In the genomic region with DNA sequence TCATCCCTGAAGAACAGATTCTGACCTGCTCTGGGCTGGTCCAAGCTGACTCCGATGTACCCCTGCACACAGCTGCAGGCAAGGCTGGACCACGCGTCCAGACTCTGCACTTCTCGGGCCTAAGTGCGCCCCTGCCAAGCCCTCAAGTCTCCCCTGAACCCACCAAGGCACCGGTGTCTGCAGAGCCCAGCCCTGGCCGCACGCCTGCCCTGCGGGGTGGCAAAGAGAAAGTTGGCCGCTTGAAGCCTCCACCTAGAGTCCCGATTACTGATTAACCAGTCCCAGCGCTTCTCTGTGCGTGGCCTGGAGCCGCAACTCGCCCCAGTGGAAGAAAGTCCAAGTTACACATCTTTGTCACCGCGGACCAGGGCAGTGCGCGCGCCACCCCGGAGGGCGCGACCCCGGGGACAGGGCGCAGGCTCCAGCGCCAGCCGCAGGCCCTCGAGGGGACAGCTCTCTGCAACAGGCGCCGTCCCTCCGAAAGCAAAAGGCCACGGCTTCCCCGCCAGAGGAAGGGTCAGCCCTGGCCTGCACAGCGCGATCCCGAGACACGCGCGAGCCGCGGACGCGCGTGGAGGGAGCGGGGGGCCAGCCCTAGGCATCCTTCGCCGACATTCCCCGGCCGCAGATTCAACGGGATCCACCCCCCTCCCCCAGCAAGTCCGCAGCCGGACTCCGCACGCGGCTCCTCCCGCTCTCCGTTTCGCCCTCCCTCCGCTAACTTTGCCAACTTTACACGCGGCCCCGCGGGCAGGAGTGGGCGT, we compare ENCODE assay signal across 8 mouse cellular contexts. TPM values are rescaled to one million over a fixed set of nuclear protein-coding genes. Genes with fewer than 3 reads are reported as not detected.
A peak's percentile ranks its signal among the peaks of the same experiment; 100 is the strongest.
DNase-seq lines count a peak whose midpoint lies in the region; ATAC-seq and TF ChIP-seq lines count a peak whose summit lies in the region.

No protein-coding gene starts in this region.

- TF ChIP-seq POLR2A in olfactory bulb, adult 2 months (IDR thresholded peaks at IDR 0.05; ENCODE audit: insufficient read depth, low read depth, low read length): no peak

- H3K4me1 ChIP-seq in megakaryocyte, embryonic 14.5 days: peaks cover 21% of the 10 kb centered on the region
- H3K4me1 ChIP-seq in embryonic facial prominence, embryonic 12.5 days: peaks cover 11% of the 10 kb centered on the region
- H3K4me1 ChIP-seq in hindbrain, embryonic 16.5 days (ENCODE audit: control insufficient read depth, insufficient read depth, low read depth, low read length): peaks cover 5% of the 10 kb centered on the region; the same call in 1 of the 2 replicates
- peaks cover 26% of the 10 kb centered on the region for H3K4me1 ChIP-seq in liver, embryonic 12.5 days
- peaks cover 20% of the 10 kb centered on the region for H3K4me1 ChIP-seq in olfactory bulb, adult 2 months (ENCODE audit: control insufficient read depth, insufficient read depth, low read length)

- H3K4me3 ChIP-seq in megakaryocyte, embryonic 14.5 days (replicated peaks): peak overlapping the region; percentile 89
- H3K4me3 ChIP-seq in embryonic facial prominence, embryonic 12.5 days: peak overlapping the region; percentile 48
- H3K4me3 ChIP-seq in hindbrain, embryonic 16.5 days (ENCODE audit: low read length): peak overlapping the region; percentile 65
- H3K4me3 ChIP-seq in liver, embryonic 12.5 days: peak overlapping the region; percentile 61
- peak overlapping the region; percentile 48 for H3K4me3 ChIP-seq in olfactory bulb, adult 2 months (ENCODE audit: insufficient read depth, low read depth, low read length)

- no peak for DNase-seq in spleen, postnatal 10 days (ENCODE audit: low spot score in 2 of 2)
- DNase-seq in layer of hippocampus, adult 9-10 months (ENCODE audit: low spot score): no peak

- peak overlapping the region; percentile 71 for H3K9ac ChIP-seq in embryonic facial prominence, embryonic 12.5 days
- peak overlapping the region; percentile 58 for H3K9ac ChIP-seq in hindbrain, embryonic 16.5 days (ENCODE audit: low read depth, low read length)
- H3K9ac ChIP-seq in liver, embryonic 12.5 days: peak overlapping the region; percentile 64

- peaks cover 7% of the 10 kb centered on the region for H3K9me3 ChIP-seq in megakaryocyte, embryonic 14.5 days
- H3K9me3 ChIP-seq in embryonic facial prominence, embryonic 12.5 days: peaks cover 3% of the 10 kb centered on the region; the same call in 1 of the 2 replicates
- H3K9me3 ChIP-seq in hindbrain, embryonic 16.5 days (ENCODE audit: control insufficient read depth, low read length): no peaks in the 10 kb centered on the region
- no peaks in the 10 kb centered on the region for H3K9me3 ChIP-seq in liver, embryonic 12.5 days (replicated peaks)

- peaks cover 86% of the 10 kb centered on the region for H3K27me3 ChIP-seq in megakaryocyte, embryonic 14.5 days (replicated peaks)
- H3K27me3 ChIP-seq in embryonic facial prominence, embryonic 12.5 days: peaks cover 25% of the 10 kb centered on the region
- H3K27me3 ChIP-seq in hindbrain, embryonic 16.5 days (replicated peaks; ENCODE audit: control insufficient read depth, insufficient read depth, low read length): no peaks in the 10 kb centered on the region
- peaks cover 40% of the 10 kb centered on the region for H3K27me3 ChIP-seq in liver, embryonic 12.5 days (replicated peaks)

- TF ChIP-seq CTCF in olfactory bulb, adult 2 months (IDR thresholded peaks at IDR 0.05; ENCODE audit: insufficient read depth, low read depth, low read length): no peak

- no peak for ATAC-seq in megakaryocyte, adult 5-6 weeks (ENCODE audit: poor library complexity, severe bottlenecking)
- no peak for ATAC-seq in embryonic facial prominence, embryonic 12.5 days (ENCODE audit: insufficient number of reproducible peaks, insufficient read depth, low FRiP score, low TSS enrichment)
- peak; percentile 59 for ATAC-seq in hindbrain, embryonic 16.5 days
- ATAC-seq in liver, embryonic 12.5 days: peak; percentile 65

- no peaks in the 10 kb centered on the region for H3K36me3 ChIP-seq in megakaryocyte, embryonic 14.5 days (replicated peaks; ENCODE audit: low read length)
- H3K36me3 ChIP-seq in embryonic facial prominence, embryonic 12.5 days: no peaks in the 10 kb centered on the region
- H3K36me3 ChIP-seq in hindbrain, embryonic 16.5 days (ENCODE audit: control insufficient read depth, insufficient read depth, low read length): no peaks in the 10 kb centered on the region
- H3K36me3 ChIP-seq in liver, embryonic 12.5 days: no peaks in the 10 kb centered on the region

- no peak overlapping the region for H3K27ac ChIP-seq in embryonic facial prominence, embryonic 12.5 days
- no peak overlapping the region; the same call in 1 of the 2 replicates for H3K27ac ChIP-seq in hindbrain, embryonic 16.5 days (ENCODE audit: low read depth, low read length)
- H3K27ac ChIP-seq in liver, embryonic 12.5 days: peak overlapping the region; percentile 75
- H3K27ac ChIP-seq in olfactory bulb, adult 2 months (ENCODE audit: insufficient read depth, low read depth, low read length): no peak overlapping the region

- 3% methylated on average over 63 of the region's 64 CpGs for WGBS in embryonic facial prominence, embryonic 12.5 days
- under 1% methylated on average over 58 of the region's 64 CpGs for WGBS in hindbrain, embryonic 16.5 days
- WGBS in liver, embryonic 12.5 days (ENCODE audit: insufficient replicate concordance): 4% methylated on average over 44 of the region's 64 CpGs
- WGBS in olfactory bulb, adult 2 months: 4% methylated on average over 63 of the region's 64 CpGs

- peak overlapping the region; percentile 98 for H3K4me2 ChIP-seq in embryonic facial prominence, embryonic 12.5 days (replicated peaks)
- peak overlapping the region; percentile 94 for H3K4me2 ChIP-seq in hindbrain, embryonic 16.5 days (ENCODE audit: low read length)
- peak overlapping the region; percentile 87 for H3K4me2 ChIP-seq in liver, embryonic 12.5 days

RNA-seq across cellular contexts. Expression of a gene that starts 0.5 kb away (rescaled TPM):
- 1.5 and 1.7 TPM in 2 replicates for polyA plus RNA-seq in megakaryocyte, embryonic 14.5 days (2012; ENCODE audit: insufficient read depth, low replicate concordance)
- total RNA-seq in megakaryocyte, adult 5-6 weeks (2015): 0.11 and 0.30 TPM in 2 replicates
- 0.29 and 0.45 TPM in 2 replicates for total RNA-seq in megakaryocyte, adult 5-6 weeks (2017)
- polyA plus RNA-seq in embryonic facial prominence, embryonic 12.5 days (2016; fragmentation: Nextera tagmentation; extraction: Ambion mirVana): 5.3 and 5.8 TPM in 2 replicates
- 4.3 and 4.8 TPM in 2 replicates for polyA plus RNA-seq in hindbrain, embryonic 16.5 days (2015; fragmentation: Nextera tagmentation; extraction: Ambion mirVana)
- 1.9 and 2.0 TPM in 2 replicates for polyA plus RNA-seq in liver, embryonic 12.5 days (2016; fragmentation: Nextera tagmentation; extraction: Ambion mirVana)
- not detected in 2 replicates for polyA plus RNA-seq in olfactory bulb, adult 2 months (2012; ENCODE audit: insufficient read depth, insufficient read length, low replicate concordance, missing spikeins)

RNA-seq across cellular contexts. Expression of a gene that starts 6.1 kb away (rescaled TPM):
- polyA plus RNA-seq in megakaryocyte, embryonic 14.5 days (2012; ENCODE audit: insufficient read depth, low replicate concordance): not detected in 2 replicates
- not detected in 2 replicates for total RNA-seq in megakaryocyte, adult 5-6 weeks (2015)
- not detected in 2 replicates for total RNA-seq in megakaryocyte, adult 5-6 weeks (2017)
- 0.24 and 0.42 TPM in 2 replicates for polyA plus RNA-seq in embryonic facial prominence, embryonic 12.5 days (2016; fragmentation: Nextera tagmentation; extraction: Ambion mirVana)
- not detected in 2 replicates for polyA plus RNA-seq in hindbrain, embryonic 16.5 days (2015; fragmentation: Nextera tagmentation; extraction: Ambion mirVana)
- polyA plus RNA-seq in liver, embryonic 12.5 days (2016; fragmentation: Nextera tagmentation; extraction: Ambion mirVana): not detected in 2 replicates
- not detected in 2 replicates for polyA plus RNA-seq in olfactory bulb, adult 2 months (2012; ENCODE audit: insufficient read depth, insufficient read length, low replicate concordance, missing spikeins)

Comparison
In these comparisons a context has a peak if more than half of its experiments do, and no peak if none do; other contexts are left out.
1. ATAC-seq: peak in hindbrain, embryonic 16.5 days (single experiment) and liver, embryonic 12.5 days (single experiment); none in megakaryocyte, adult 5-6 weeks (single experiment) and embryonic facial prominence, embryonic 12.5 days (single experiment).
2. Peak in every context shown above with its lines, with median percentiles within 50 percentile points of each other: H3K4me3 ChIP-seq, H3K4me2 ChIP-seq and H3K9ac ChIP-seq.